Mouse (Mus musculus): Measurements from ENCODE around the gene Hadhb.

Hadhb gene

DNA sequence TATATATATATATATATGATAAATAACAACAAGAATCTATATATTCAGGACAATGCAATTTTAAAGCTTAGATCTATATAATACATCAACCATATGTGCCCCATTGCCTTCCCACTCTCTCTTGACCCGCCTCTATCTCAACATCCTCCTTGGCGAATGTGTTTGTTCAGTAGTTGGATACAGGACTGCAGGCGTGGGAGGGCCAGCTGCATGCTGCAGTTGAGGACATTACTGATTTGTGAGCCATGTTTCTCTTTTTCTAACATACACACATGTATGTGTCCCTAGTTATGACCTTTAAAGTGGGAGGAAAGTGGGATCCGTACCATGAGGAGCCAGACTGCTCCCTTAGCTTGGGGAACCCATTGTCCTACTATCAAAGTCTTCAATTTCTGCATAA, 23.8 kb upstream of the Hadhb start:
- DNase-seq: no peak

- no peak for DNase-seq
Observed at GRCm38 (mm10) chr5:30132173-30132572, 22.9 kb upstream of the Hadhb start.

DNA sequence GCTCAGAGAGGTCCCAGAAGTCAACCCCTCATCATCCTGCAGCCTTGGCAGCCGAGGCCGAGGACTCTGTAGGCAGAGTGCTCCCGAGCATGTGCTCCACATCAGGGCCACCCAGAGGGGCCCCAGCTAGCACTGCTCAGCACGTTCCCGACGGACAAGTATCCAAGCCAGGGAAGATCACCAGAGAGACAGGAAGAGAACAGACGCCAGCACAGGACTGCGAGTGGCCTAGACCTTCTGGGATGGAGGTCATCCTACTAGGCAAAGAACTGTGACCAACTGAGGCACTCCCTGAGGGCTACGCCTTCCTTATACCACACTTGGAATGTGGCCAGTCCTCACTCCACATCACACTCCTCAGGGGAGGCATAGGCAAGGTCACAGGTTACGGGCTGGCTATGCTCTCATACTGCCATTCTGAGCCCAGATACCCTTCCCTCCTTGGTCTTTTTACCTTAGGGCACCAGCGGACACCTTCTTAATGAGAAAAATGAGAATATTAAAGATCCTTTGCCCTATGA, 19.3 kb upstream of the Hadhb start:
- DNase-seq: no peak

- no peak for DNase-seq
Observed at GRCm38 (mm10) chr5:30137271-30137670, 17.8 kb upstream of the Hadhb start.

DNA sequence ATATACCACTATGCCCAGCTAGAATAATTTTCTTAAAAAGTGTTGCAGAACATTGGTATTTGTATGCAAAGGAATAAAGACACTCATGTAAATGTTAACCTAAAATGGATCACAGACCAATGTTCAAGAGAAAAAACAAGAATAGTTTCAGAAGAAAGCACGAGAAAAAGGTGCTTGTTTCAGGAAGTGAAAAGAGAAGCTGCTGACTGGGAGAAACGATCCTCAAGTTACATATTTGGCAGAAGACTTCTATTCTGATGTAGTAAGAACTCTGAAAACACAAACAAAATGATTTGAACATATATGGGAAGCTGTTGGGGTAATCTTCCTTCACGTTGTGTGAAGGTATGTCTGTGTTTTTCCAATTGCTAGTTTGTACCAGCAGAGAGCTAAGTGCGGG, 16.9 kb upstream of the Hadhb start:
- no peak for DNase-seq

DNA sequence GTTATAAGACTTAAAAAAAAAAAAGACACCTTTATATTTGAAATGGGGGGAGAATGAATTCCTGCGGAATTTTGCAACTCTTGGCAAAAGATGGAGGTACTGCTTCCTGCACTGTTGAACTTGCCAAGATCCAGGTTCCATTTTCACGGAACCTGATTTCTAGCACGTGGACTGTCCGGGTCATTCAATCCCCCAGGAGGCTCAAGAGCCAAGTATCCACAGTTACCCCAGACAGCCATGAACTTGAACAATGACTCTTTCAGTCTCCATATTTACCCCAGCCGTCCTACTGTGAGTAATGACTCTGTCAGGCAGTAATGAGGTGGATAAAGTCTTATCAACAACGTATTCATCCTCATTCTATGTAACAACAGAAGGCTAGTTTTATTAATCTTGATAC, 8.5 kb upstream of the Hadhb start:
- no peak for DNase-seq

GRCm38 (mm10) chr5:30148133-30148920, 6.7 kb upstream of the Hadhb start:
- no peak for DNase-seq

DNA sequence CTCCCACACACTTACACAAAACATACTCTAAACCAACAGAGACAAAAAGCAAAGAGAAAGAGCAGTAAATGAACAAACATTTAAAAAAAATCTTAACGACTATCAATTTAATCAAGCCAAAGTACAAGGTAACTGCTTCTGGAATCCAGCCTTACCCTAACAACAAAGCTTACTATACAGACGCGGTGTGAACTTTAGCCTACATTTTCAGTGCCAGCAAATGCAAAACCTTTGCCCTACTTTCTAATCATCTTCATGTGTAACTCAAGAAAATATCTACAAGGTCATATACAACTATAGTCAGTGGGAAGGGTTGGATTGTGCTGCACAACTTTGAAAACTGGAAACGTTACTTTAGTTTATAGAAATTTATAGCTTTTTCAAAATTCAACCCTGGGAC, 3.0 kb upstream of the Hadhb start:
- DNase-seq: no peak

DNA sequence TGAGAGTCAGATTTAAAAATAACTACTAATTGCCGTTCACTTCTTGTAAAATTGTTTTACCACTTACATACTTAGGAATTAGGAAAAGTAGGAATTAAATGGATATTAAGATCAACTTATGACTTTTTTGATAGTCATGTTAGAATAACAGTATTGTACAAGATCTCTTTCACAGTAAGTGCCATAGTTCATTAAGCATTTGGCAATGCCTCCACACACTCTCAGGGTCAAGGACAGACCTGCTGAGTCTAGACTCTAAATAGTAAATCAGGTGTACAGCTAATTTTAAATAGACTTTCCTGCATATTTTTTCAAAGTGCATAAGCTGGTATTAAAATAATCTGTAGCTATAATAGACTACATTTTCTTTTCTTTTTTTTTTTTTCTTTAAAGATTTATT, 2.6 kb upstream of the Hadhb start:
- DNase-seq: no peak

- no peak for DNase-seq
Observed at GRCm38 (mm10) chr5:30153222-30153621, 1.8 kb upstream of the Hadhb start.

DNA sequence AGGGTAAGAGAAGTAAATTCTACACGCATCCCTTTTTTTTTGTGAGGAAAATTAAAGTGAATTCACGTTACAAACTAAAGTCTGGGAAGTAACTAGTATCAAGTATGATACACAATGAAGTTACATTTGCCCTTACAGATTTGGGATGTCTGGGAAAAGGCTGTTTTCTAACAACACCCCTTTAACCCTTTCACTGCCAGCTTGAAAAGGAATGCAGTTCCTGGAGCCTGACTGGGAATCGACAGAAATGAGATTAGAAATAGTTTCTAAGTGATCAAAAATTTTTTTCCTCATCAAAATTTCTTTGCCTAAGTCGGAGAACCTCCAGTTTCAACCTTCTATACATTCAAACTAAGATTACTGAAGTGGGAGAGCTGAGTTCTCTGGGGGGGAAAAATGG, 1.0 kb upstream of the Hadhb start:
- peak; percentile 20 to 30 for DNase-seq

DNA sequence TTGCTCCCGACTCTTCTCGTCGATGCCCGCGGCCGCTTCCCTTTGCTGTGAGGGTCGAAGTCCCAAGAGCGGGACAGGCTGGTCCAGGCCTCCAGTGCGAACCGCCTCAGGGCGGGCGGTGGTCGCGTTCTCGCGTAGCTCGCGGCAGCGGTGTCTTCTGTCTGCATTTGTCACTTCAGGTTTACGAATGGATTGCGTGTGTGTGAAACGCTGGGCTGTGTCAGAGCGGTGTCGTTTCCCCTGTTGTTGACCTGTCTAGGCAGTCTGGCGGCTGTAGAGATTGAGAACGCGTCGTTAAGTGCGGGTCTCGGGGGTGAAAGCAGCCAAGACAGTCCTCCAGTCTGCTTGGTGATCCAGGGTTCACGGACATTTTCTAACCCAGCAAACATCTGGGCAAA, 346 bp downstream of the Hadhb start:
- no peak for DNase-seq

DNA sequence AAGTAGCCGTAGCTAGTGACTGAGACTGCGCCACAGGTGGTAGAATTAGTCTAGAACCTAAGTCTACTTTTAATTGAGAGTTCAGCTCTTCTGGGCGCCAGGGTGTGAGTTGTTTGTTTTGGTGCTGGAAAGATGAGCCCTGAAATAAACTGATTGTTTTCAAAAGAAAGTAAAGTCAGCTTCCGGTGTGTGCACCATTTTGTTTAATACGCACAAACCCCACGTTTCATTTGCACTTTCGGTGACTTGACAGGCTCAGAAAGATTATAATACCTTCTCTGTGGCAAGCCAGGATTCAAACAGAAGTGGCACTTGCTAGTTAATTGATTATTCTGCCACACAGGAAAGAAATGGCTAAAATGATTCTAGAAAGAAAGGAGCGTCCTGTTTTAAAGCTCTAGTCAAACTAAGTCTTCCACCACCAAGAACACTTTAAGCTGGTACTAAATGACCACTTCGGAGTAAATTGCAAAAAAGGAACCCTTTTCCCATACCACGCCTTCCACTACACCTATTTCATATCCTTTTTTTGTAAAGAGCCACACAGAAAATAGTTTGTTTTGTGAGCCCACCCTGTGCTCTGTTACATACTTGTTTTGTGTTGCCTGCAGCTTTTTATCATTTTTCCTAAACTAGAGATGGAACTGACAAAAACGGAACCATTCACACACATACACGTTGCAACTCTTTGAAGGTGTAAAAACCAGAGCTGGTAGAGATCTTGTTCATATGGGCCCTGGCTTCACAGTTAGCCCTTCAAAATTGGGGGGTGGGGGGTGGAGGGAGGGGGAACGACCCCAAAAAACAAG, 977 bp downstream of the Hadhb start:
- DNase-seq: no peak

DNA sequence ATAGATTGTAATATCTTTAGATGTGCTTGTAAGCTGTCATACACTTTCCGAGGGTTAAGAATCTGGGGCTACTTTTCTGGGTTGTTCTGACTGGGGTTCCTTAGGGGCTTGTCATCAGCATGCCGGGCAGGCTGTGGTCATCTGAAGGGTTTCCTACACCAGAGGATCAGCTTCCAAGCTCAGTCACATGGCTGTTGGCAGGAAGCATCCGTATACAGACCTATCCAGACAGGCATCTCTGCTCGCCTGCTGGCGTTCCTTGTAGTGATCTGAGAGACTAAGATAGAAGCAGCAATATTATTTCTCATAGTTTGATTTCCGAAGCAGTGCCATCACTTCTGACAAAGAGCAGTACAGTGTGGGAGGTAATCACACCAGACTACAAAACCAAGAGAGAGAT, 4.6 kb downstream of the Hadhb start:
- peak; percentile 34 to 59 for DNase-seq

- no peak for DNase-seq
Observed at GRCm38 (mm10) chr5:30161836-30162235, 6.8 kb downstream of the Hadhb start.

GRCm38 (mm10) chr5:30162339-30162738, 7.3 kb downstream of the Hadhb start:
- no peak for DNase-seq

DNA sequence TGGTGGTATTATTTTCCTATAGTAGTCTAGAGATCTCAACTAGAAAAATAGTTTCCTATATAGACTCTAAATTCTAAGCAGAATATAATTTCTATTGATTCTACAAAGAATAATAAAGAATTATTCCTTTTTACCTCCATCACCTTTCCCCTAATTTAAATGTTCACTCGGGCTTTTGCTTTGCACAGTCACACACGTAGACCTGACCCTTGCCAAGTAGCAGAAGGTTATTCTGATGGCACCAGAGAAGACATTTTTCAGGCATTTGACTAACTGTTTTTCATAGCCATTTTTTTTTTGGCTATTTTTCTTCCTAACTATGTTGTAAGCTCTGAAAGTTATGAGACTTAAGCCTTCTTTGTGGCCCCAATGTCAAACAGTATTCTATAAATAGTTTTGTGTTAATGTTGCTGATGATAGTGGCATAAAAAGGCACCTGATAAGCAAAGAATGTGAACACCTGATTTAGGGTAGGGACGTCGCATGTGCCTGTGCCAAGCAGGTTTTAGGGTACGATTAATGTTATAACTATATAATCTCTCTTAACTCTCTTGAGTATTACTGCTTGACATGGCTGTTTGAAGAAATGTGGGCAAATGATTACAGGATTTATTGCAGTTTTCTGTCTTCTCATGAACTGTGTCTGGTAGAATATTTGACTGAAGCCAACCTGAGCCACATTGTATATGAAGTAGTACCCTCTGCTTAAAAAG, 10.3 kb downstream of the Hadhb start:
- DNase-seq: no peak

DNA sequence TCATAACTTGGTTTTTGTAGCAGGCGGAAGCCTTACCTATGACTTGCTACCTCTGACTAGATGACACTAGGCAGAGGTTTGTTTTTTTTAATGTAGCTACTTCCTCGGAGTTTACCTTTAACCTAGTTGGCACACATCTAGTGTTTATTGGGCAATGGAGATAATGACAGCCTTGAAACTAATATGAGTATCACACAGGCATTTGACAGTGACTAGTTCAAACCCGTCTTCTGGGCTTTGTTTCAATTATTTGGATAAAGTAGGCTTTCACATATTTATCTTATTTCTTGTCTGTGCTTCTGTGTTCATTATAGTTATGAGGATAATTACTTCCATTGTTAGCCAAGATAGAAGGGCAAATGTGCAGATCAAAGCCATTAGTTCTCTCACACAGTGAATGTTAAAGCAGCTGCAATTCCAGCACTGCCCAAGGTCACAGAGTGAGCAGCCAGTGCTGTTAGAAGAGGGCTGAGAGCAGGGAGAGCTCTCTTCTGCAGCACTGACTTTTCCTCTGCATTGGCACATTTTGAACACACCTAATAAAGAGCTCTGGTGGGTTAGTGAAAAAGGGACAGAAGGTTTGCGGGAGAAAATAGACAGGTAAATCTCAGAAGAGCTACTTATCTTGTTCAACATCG, 15.4 kb downstream of the Hadhb start:
- no peak for DNase-seq

GRCm38 (mm10) chr5:30172115-30172514, 17.1 kb downstream of the Hadhb start:
- DNase-seq: no peak

DNA sequence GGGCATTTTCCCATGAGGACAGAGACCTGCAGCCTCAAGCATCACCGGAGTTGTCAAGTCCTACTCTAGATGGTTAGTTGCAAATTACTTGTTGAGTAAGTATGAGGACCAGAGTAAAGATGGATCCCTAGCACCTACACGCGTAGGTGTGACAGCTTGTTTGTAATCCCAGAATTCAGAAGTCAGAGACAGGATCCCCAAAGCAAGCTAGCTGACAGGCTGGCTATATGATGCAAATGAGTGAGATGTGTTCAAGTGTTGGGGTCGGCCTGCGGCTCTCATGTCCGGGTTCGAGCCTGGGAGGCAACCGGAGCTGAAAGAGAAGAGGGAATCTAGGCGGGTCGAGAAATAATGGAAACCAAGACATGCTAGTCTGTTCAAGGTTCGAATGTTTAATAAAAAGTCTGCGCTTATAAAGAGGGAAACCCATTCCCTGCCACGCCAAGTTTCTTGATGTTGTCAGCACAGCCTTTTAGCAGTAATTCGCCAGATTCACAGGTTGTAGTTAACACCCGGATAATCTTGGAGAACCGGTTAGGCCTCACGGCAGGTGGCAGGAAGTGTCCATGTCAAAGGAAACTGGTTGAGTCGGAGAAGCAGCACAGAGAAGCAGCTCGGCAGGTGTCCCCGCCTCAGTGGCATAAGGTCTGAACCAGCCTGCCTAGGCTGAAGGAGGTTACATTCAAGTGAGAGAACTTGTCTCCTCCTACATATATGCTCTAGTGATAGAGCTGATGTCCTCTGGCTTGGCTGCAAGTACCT, 18.1 kb downstream of the Hadhb start:
- DNase-seq: no peak

- no peak for DNase-seq
Observed at GRCm38 (mm10) chr5:30175811-30176210, 20.8 kb downstream of the Hadhb start.

Measured in cerebellum, postnatal 14 days (tissue).